Mouse (Mus musculus) stomach, embryonic 14.5 days (tissue): ENCODE measurements around the gene Gsk3b. TPM values are rescaled to one million over a fixed set of nuclear protein-coding genes. Genes with fewer than 3 reads are reported as not detected.
"Not testable (repeated sequence)": the region's sequence is repeated elsewhere in the genome, so short reads cannot be mapped to it uniquely, and the experiment has no call there.

Experiments
- ATAC-seq: fragments of 200-750 bp; cut with Nextera tagmentation; 2 replicates; pipeline ENCODE4 v1.8.0; 2017; ENCODE audit warnings: low read depth, moderate TSS enrichment; ENCODE audit not compliant: insufficient number of reproducible peaks, insufficient read depth, low FRiP score
- H3K27ac ChIP-seq: fragments of 300-500 bp; sonication (generic); 2 replicates; pipeline ENCODE4 v1.5.1; 2014; ENCODE audit warnings: mild to moderate bottlenecking, low read length, moderate library complexity, mixed read lengths
- H3K27me3 ChIP-seq: fragments of 300-500 bp; sonication (generic); 2 replicates; pipeline ENCODE4 v1.6.1; 2014; ENCODE audit warnings: low read length, control low read depth, mixed read lengths; ENCODE audit not compliant: control insufficient read depth, insufficient read depth
- H3K36me3 ChIP-seq: fragments of 300-500 bp; sonication (generic); 2 replicates; pipeline ENCODE4 v1.6.1; 2014; ENCODE audit warnings: mild to moderate bottlenecking, control low read depth, low read length, moderate library complexity, mixed read lengths; ENCODE audit not compliant: control insufficient read depth, insufficient read depth
- H3K4me1 ChIP-seq: fragments of 300-500 bp; sonication (generic); 2 replicates; pipeline ENCODE4 v1.6.1; 2014; ENCODE audit warnings: low read length, control low read depth, mixed read lengths; ENCODE audit not compliant: control insufficient read depth, insufficient read depth
- H3K4me2 ChIP-seq: fragments of 300-500 bp; sonication (generic); replicated peaks from 2 replicates; pipeline ENCODE4 v1.6.1; 2014; ENCODE audit warnings: low read depth, low read length, control low read depth
- H3K4me3 ChIP-seq: fragments of 300-500 bp; sonication (generic); 2 replicates; pipeline ENCODE4 v1.5.1; 2014; ENCODE audit warnings: low read depth, low read length, control low read depth
- H3K9ac ChIP-seq: fragments of 300-500 bp; sonication (generic); replicated peaks from 2 replicates; pipeline ENCODE4 v1.6.1; 2014; ENCODE audit warnings: low read depth, mild to moderate bottlenecking, control low read depth, low read length, moderate library complexity, mixed read lengths
- H3K9me3 ChIP-seq: fragments of 300-500 bp; sonication (generic); 2 replicates; pipeline ENCODE4 v1.6.1; 2016; ENCODE audit warnings: low read depth, low read length, control low read depth; ENCODE audit not compliant: control insufficient read depth
- WGBS: fragments of 180-500 bp; shearing (Covaris S2); extraction: QIAGEN DNeasy Blood & Tissue Kit; methylation state at CpG from one replicate; pipeline ENCODE4 v1.1.7; 2014; 5-methylcytosine and 5-hydroxymethylcytosine counted together
- polyA plus RNA-seq: library from polyadenylated mRNA; unstranded; fragments of >200 nt; fragmentation: Nextera tagmentation; extraction: Ambion mirVana; gene quantifications from 2 replicates; pipeline ENCODE4 v1.2.1, GENCODE M21; 2014

Gene Gsk3b
- polyA plus RNA-seq, 1 experiment from 2014 or later, result 81.2 TPM

GRCm38 (mm10) chr16:38181421-38181820 lies 92.6 kb downstream of the Gsk3b start:
- WGBS, result 69% methylated on average over 8 of the region's 8 CpGs
- no peak for ATAC-seq
- Histone ChIP-seq H3K9me3 (no peaks in the 10 kb centered on the region), H3K36me3 (peaks cover 8% of the 10 kb centered on the region; the same call in 1 of the 2 replicates), H3K9ac (no peak overlapping the region), H3K27me3 (no peaks in the 10 kb centered on the region), H3K27ac (no peak overlapping the region; the same call in 1 of the 2 replicates), H3K4me3 (no peak overlapping the region), H3K4me1 (peaks cover 6% of the 10 kb centered on the region; the same call in 1 of the 2 replicates), H3K4me2 (no peak overlapping the region)

DNA sequence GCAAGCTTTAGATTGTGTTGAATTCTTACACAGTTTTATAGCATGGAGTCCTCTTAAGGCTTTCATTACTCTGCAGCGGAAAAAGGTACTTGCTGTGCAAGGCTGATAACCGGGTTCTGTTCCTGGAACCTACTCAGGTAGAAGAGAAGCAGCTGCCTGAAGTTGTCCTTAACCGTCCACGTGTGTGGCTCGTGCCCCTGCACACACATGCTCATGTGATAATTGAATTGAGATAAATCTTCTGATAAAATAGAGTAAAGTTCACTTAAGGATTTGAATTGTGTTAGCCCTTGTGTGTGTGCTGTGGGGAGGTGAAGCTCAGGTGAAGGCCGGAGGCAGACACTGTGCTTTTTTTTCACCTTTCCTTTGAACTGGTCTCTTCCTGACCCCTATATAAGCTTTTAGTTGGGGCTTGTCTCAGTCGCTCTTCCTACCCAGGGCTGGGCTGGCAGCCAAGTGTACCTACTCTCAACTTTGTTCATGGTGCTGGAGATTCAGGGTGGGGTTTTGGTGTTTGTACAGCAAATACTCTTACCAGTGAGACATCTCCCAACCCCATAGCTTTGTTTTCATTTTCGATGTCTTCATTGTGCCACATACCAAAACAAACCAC lies 96.0 kb downstream of the Gsk3b start:
- Histone ChIP-seq H3K4me3 (no peak overlapping the region), H3K36me3 (peaks cover 19% of the 10 kb centered on the region; the same call in 1 of the 2 replicates), H3K27me3 (no peaks in the 10 kb centered on the region), H3K27ac (no peak overlapping the region), H3K4me2 (no peak overlapping the region), H3K9ac (no peak overlapping the region), H3K4me1 (peaks cover 6% of the 10 kb centered on the region; the same call in 1 of the 2 replicates), H3K9me3 (no peaks in the 10 kb centered on the region)
- ATAC-seq, result no peak
- 70% methylated on average over 8 of the region's 8 CpGs for WGBS

DNA sequence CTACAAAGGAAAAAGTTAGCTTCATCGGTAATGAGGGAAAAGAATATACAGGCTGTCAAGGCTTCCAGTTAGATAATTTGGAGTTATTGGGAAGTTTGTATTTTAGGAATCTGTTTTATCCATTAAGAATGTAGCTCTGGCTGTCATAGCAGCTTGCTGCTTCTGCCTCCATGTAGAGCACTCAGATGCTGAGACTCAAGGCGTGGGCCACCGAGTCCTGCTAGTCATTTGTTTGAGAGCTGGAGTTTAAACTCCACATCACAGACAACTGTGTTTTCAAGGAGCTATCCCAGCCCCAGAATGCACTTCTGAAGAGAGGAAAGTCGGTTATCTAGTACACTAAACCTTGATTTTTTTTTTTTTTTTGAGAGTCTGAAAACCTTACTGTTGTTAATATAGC lies 101.2 kb downstream of the Gsk3b start:
- Histone ChIP-seq H3K9ac (no peak overlapping the region), H3K4me3 (no peak overlapping the region), H3K36me3 (peaks cover 33% of the 10 kb centered on the region), H3K4me1 (no peaks in the 10 kb centered on the region), H3K9me3 (no peaks in the 10 kb centered on the region), H3K4me2 (no peak overlapping the region), H3K27ac (no peak overlapping the region), H3K27me3 (no peaks in the 10 kb centered on the region)
- 84% methylated on average over 4 of the region's 4 CpGs for WGBS
- ATAC-seq, result no peak

GRCm38 (mm10) chr16:38190531-38190930 lies 101.7 kb downstream of the Gsk3b start:
- Histone ChIP-seq H3K9me3 (no peaks in the 10 kb centered on the region), H3K9ac (no peak overlapping the region), H3K4me3 (no peak overlapping the region), H3K27me3 (no peaks in the 10 kb centered on the region), H3K4me1 (no peaks in the 10 kb centered on the region), H3K4me2 (no peak overlapping the region), H3K36me3 (peaks cover 37% of the 10 kb centered on the region), H3K27ac (no peak overlapping the region)
- 64% methylated on average over 3 of the region's 3 CpGs for WGBS
- no peak for ATAC-seq

DNA sequence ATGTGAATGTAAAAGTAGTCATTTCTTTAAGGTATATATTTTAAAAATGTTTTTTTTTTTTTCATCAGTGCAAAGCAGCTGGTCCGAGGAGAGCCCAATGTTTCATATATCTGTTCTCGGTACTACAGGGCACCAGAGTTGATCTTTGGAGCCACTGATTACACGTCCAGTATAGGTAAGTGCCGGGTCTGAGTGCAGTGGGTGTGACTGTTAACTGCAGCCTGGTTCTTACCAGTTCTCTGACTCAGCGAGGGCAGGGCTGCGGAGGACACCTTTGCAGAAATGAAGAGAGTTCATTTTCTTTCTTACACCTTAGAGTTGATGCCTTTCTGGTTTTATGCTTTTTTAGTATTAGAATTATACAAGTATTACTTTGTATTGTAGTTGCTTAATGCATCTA lies 102.7 kb downstream of the Gsk3b start:
- ATAC-seq, result no peak
- no peaks in the 10 kb centered on the region for H3K4me1 ChIP-seq
- H3K27me3 ChIP-seq, result no peaks in the 10 kb centered on the region
- H3K36me3 ChIP-seq, result peaks cover 40% of the 10 kb centered on the region
- no peak overlapping the region for H3K27ac ChIP-seq
- H3K9ac ChIP-seq, result no peak overlapping the region
- no peak overlapping the region for H3K4me3 ChIP-seq
- no peaks in the 10 kb centered on the region for H3K9me3 ChIP-seq
- H3K4me2 ChIP-seq, result no peak overlapping the region
- WGBS, result 84% methylated on average over 6 of the region's 6 CpGs

GRCm38 (mm10) chr16:38192640-38193039 lies 103.8 kb downstream of the Gsk3b start:
- Histone ChIP-seq H3K9ac (no peak overlapping the region), H3K9me3 (no peaks in the 10 kb centered on the region), H3K4me3 (no peak overlapping the region), H3K27ac (no peak overlapping the region), H3K4me2 (no peak overlapping the region), H3K36me3 (peaks cover 44% of the 10 kb centered on the region), H3K4me1 (no peaks in the 10 kb centered on the region), H3K27me3 (no peaks in the 10 kb centered on the region)
- 75% methylated on average over 6 of the region's 6 CpGs for WGBS
- no peak for ATAC-seq

DNA sequence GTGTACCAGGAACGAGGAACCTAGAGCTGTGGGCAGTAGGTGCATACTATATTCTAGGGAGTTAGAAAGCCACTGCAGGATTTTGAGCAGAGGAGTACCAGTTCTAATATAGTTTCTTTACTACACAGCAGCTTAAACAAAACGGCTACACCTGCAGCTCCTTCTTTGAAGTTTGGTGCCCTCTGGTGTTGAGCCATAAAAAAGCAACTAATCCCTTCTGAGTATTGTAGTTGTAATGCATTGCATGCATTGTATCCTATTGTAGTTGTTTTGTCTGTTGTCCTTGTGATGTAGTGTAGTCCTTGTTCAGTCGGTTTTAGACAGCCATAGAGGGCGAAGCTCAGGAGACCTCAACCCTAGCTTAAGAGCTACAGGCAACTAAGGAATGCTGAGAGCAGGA lies 108.5 kb downstream of the Gsk3b start:
- H3K9ac ChIP-seq, result no peak overlapping the region
- no peak overlapping the region for H3K4me2 ChIP-seq
- H3K27ac ChIP-seq, result no peak overlapping the region
- H3K4me3 ChIP-seq, result no peak overlapping the region
- 0 out of 2 replicates have a peak, but pooled peaks have one; percentile 18 for ATAC-seq
- WGBS, result 54% methylated on average over 4 of the region's 4 CpGs
- H3K4me1 ChIP-seq, result no peaks in the 10 kb centered on the region
- no peaks in the 10 kb centered on the region for H3K9me3 ChIP-seq
- no peaks in the 10 kb centered on the region for H3K27me3 ChIP-seq
- peaks cover 41% of the 10 kb centered on the region for H3K36me3 ChIP-seq

DNA sequence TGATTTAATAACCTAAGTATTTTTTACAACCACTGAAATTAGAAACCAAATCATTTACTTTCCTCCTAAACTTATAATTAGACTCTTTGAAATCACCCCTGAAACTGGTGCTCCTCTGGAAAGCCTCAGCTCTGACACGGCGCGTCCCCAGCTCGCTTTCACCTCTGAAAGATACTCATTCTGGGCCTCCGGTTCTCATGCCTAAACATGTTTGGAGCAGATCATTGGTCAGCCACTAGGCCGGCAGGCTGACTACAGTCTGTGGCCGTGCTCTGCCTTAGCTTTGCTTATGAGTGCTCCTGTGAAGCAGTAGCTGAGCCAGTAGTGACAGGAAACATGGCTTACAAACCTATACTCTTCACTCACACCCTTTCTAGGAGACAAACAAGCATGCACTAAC lies 116.5 kb downstream of the Gsk3b start:
- Histone ChIP-seq H3K4me1 (no peaks in the 10 kb centered on the region), H3K36me3 (peaks cover 22% of the 10 kb centered on the region), H3K4me2 (no peak overlapping the region), H3K27ac (no peak overlapping the region), H3K27me3 (no peaks in the 10 kb centered on the region), H3K9me3 (no peaks in the 10 kb centered on the region), H3K9ac (no peak overlapping the region), H3K4me3 (no peak overlapping the region)
- WGBS, result 80% methylated on average over 7 of the region's 7 CpGs
- ATAC-seq, result no peak

DNA sequence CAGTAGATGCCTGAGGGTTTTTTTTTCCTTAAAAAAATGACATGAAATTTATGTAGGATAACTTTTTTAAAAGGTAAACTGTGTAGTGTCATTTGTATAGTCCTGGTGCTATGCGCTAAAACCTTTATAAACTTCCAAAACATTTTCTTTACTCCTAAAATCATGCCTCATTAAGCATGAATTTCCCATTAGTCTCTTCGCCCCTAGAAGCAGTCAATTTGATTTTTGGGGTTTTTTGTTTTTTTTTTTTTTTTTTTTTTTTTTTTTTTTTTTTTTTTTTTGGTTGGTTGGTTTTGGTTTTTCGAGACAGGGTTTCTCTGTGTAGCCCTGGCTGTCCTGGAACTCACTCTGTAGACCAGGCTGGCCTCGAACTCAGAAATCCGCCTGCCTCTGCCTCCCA lies 133.7 kb downstream of the Gsk3b start:
- H3K4me3 ChIP-seq, H3K4me2 ChIP-seq, H3K27ac ChIP-seq, H3K27me3 ChIP-seq, ATAC-seq, H3K9me3 ChIP-seq, H3K9ac ChIP-seq, H3K4me1 ChIP-seq: not testable (repeated sequence)
- WGBS, result 90% methylated on average over 5 of the region's 5 CpGs
- H3K36me3 ChIP-seq, result peaks cover 26% of the 10 kb centered on the region
